ENCODE assay signal across 9 mouse cellular contexts in genomic region chr10:36834224-36834623, GRCm38 (mm10).
DNase-seq lines count a peak whose midpoint lies in the region; ATAC-seq and TF ChIP-seq lines count a peak whose summit lies in the region.
"Had no signal": no experiment of that assay in that cellular context is flagged by ENCODE, and none has a peak within 500 bp of the region (broad histone marks: within the 10 kb centered on the region; RNA-seq: fewer than 3 reads in every experiment).

No protein-coding gene starts in this region.

- H3K4me1 ChIP-seq in kidney, postnatal 0 days (replicated peaks; ENCODE audit: insufficient read depth, low read length) = no peaks in the 10 kb centered on the region
- no peaks in the 10 kb centered on the region for H3K4me1 ChIP-seq in kidney, embryonic 15.5 days
- no peaks in the 10 kb centered on the region for H3K4me1 ChIP-seq in embryonic fibroblast, embryonic 13.5 days (ENCODE audit: control insufficient read depth, insufficient read depth, low read length)
- H3K4me1 ChIP-seq: limb, embryonic 15.5 days had no signal

- H3K9ac ChIP-seq in kidney, postnatal 0 days (ENCODE audit: low read depth, low read length) = no peak overlapping the region
- H3K9ac ChIP-seq in kidney, embryonic 15.5 days = no peak overlapping the region
- H3K9ac ChIP-seq: limb, embryonic 15.5 days had no signal

- WGBS in kidney, postnatal 0 days = 20% methylated on average over 5 of the region's 5 CpGs
- 18% methylated on average over 5 of the region's 5 CpGs for WGBS in kidney, embryonic 15.5 days

- no peaks in the 10 kb centered on the region for H3K9me3 ChIP-seq in kidney, postnatal 0 days (replicated peaks; ENCODE audit: low read length)
- H3K9me3 ChIP-seq in kidney, embryonic 15.5 days (replicated peaks) = no peaks in the 10 kb centered on the region
- H3K9me3 ChIP-seq: limb, embryonic 15.5 days had no signal

- no peak for ATAC-seq in kidney, postnatal 0 days (replicated peaks; ENCODE audit: low FRiP score, low read depth)
- no peak for ATAC-seq in kidney, embryonic 15.5 days (replicated peaks; ENCODE audit: low FRiP score)

- H3K27me3 ChIP-seq in kidney, postnatal 0 days (ENCODE audit: insufficient read depth, low read length) = no peaks in the 10 kb centered on the region
- H3K27me3 ChIP-seq in kidney, embryonic 15.5 days = no peaks in the 10 kb centered on the region
- H3K27me3 ChIP-seq: limb, embryonic 15.5 days had no signal

- H3K4me3 ChIP-seq in kidney, postnatal 0 days (replicated peaks; ENCODE audit: low read depth, low read length) = no peak overlapping the region
- no peak overlapping the region for H3K4me3 ChIP-seq in kidney, embryonic 15.5 days (replicated peaks)
- H3K4me3 ChIP-seq in embryonic fibroblast, embryonic 13.5 days (ENCODE audit: insufficient read depth, low read length) = no peak overlapping the region
- H3K4me3 ChIP-seq: limb, embryonic 15.5 days had no signal

- peak; percentile 11 to 68 for DNase-seq in adrenal gland, adult (ENCODE audit: inconsistent age in 2 of 2, low spot score in 1 of 2)
- no peak for DNase-seq in adrenal gland, adult 8-10 months
- peak; percentile 32 for DNase-seq in kidney, postnatal 0 days (ENCODE audit: low spot score)
- DNase-seq in R1 (ENCODE audit: low read depth, low spot score) = peak; percentile 39
- DNase-seq in lung, postnatal 10 days = peak; percentile 6
- no peak for DNase-seq in spleen, adult 12 weeks (ENCODE audit: low spot score)

- H3K4me2 ChIP-seq in kidney, postnatal 0 days (ENCODE audit: low read length) = no peak overlapping the region
- H3K4me2 ChIP-seq in kidney, embryonic 15.5 days = no peak overlapping the region
- H3K4me2 ChIP-seq: limb, embryonic 15.5 days had no signal

- H3K36me3 ChIP-seq in kidney, postnatal 0 days (ENCODE audit: insufficient read depth, low read length) = no peaks in the 10 kb centered on the region
- H3K36me3 ChIP-seq in kidney, embryonic 15.5 days = no peaks in the 10 kb centered on the region
- H3K36me3 ChIP-seq: limb, embryonic 15.5 days had no signal

- TF ChIP-seq POLR2A in embryonic fibroblast, embryonic 13.5 days (IDR thresholded peaks at IDR 0.05; ENCODE audit: low read depth, low read length) = no peak

- no peak overlapping the region for H3K27ac ChIP-seq in kidney, postnatal 0 days
- H3K27ac ChIP-seq in kidney, embryonic 15.5 days = no peak overlapping the region
- no peak overlapping the region for H3K27ac ChIP-seq in embryonic fibroblast, embryonic 13.5 days (ENCODE audit: insufficient read depth, low read length)
- H3K27ac ChIP-seq: limb, embryonic 15.5 days had no signal

- TF ChIP-seq CTCF in kidney, postnatal 0 days (IDR thresholded peaks at IDR 0.05; ENCODE audit: low read depth) = peak; percentile 74
- peak; percentile 52; the same call in 1 of the 2 replicates for TF ChIP-seq CTCF in embryonic fibroblast, embryonic 13.5 days (IDR thresholded peaks at IDR 0.05; ENCODE audit: borderline replicate concordance, insufficient read depth, low read length)

Comparison
In these comparisons a context has a peak if more than half of its experiments do, and no peak if none do; other contexts are left out.
1. DNase-seq: peak in adrenal gland, adult (2 of 2), kidney, postnatal 0 days (single experiment), R1 (single experiment) and lung, postnatal 10 days (single experiment); none in adrenal gland, adult 8-10 months (single experiment) and spleen, adult 12 weeks (single experiment).